Mouse (Mus musculus) forelimb bud, embryonic 11.5 days (tissue): ENCODE results near the gene Mfn2.

Source experiments
- DNase-seq: peaks from one replicate; pipeline ENCODE4 v3.0.0-alpha.2; 2012; ENCODE audit warnings: low read depth, low spot score

The Mfn2 gene

GRCm38 (mm10) chr4:147918459-147919121 lies 14.1 kb upstream of the Mfn2 start:
- peak; percentile 48 for DNase-seq

DNA sequence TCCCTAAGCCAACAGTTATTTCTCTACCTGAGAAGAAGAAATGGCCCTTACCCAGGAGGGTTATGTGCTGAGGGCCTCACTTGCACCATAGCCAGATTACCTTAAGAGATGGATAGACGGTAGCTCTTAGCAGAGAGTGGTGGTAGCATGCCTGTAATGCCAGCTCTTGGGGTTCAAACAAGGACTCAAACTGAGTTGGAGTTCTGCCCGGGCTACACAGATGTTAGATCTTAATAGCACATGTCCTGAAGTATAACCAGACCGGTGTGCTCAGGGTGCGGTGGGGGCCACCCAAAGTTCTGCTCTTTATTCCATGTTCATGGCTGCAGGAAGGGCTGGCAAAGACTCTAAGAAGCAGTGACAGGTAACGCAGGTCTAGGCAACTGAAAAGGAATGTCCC lies 5.0 kb upstream of the Mfn2 start:
- no peak for DNase-seq

DNA sequence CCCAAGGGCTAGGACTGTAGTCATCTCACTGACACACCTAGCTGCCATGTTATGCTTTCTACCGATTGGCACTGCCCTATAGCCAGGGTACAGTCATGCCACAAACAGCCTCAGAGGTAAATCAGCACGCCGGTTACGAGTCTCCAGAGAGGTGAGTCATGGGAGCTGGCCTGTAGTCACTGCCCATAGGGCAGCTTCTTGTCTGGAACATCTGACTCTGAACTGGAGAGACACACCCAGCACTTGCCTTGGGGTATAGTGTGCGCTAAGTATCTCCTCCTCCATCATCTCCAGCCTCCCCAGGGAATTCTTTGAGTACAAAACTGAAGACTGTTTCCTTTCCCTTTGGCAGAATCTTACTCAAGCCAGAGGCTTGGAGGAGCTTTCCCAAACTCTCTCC lies 1.7 kb upstream of the Mfn2 start:
- DNase-seq: no peak

GRCm38 (mm10) chr4:147905090-147905659 lies 671 bp upstream of the Mfn2 start:
- no peak for DNase-seq

DNA sequence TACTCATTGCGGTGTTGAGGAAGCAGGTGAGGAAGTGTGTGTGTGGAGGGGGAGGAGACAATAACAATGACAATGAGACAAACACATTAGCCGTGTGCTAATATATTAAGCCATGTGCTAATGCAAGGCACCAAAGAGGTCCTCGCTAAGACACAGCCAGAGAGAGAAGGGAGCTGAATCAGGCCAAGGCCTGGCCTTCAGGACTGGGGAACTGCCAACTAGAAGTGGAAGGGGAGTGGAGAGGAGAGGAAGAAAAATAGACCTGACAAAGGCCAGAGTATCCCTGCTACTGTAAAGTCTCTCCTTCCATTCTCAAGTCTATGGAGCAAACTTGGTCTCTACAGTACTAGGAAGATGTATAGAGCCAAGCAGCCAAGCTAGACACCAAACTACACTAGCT lies 903 bp downstream of the Mfn2 start:
- no peak for DNase-seq

DNA sequence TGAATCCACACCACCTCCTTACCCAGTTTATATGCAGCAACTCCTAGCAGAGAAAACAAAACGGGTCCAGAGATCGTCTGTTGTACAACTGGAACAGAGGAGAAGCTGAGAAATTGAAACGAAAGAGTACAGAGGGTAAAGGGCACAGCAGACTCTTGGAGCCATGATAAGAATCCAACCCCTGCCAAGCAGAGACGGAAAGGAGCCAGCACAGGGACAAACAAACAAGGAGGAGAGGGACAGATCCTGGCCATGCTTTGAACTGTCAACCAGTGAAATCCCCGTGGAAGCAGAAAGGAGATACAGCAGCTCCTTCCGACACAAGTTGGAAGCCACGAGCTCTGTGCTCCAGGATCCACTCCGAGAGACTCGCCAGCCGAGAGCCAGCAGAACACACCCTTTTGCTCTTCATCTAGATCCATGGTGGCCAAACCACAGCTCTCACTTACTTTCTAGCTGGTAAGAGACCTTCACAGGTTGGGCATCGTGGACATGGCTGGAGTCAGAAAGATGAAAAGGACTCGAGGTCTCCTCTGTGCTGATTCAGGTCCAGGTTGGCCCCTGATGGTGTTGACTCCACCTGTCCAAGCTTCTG lies 1.5 kb downstream of the Mfn2 start:
- no peak for DNase-seq

DNA sequence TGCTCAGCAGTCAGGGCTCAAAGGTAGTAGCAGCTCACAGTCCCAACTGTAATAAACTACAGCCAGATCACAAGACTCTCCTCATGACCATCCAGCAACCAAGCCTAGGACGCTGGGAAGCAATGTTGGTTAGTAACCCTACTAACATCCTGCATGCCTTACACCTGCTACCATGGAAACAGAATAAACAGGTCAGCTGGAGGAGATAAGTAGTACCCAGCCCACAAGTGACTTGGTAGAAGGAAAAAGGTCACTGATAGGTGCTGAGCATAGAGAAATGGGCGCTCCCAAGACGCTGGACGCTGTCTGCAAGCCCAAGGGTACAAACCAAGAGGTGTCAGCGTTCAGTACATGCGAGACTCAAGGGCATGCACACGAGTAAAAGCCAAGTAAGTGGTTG lies 4.1 kb downstream of the Mfn2 start:
- DNase-seq: no peak

- DNase-seq: no peak
Measured at GRCm38 (mm10) chr4:147897348-147897747, 7.2 kb downstream of the Mfn2 start.

DNA sequence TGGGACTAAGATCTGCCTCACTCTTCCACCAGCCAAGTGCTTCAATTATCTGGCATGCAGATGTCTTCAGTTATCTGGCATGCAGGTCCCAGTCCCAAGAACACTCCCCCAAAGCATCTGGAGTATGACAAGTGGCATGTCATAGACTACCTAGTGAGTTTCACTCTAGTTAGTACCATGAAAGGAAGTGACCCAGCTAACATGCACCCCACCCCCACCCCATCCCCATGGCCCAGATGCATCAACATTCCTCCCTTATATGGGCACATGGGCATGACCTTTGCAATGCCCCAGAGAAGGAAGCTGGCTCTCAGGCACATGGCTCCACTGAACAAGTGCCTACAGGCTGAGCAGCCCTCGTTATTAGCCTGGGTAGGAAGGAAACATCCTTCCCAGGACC lies 8.1 kb downstream of the Mfn2 start:
- no peak for DNase-seq

DNA sequence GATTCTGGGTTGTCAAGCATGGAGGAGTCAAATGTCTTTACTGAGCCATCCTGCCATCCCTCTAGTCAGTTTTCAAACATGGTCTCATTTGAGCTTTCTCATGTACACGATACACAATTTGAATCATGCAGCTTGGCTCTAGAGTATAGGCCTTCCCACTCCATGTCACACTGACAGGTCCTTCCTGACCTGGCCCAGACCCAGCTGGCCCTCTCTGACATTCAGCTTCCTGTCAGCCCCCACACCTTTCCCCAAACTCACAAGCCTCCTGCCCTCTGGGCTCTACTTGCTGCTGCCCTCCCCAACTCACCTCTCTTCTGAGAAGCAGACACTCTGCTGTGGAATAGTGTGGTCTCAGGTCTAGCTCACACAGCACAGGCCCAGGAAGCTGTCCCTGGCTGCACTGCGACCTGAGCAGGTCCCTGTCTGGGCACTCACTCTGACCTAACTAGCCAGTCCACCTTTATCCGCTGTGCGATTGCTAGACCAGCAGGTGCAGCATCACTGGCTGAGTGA lies 8.6 kb downstream of the Mfn2 start:
- no peak for DNase-seq

- no peak for DNase-seq
Measured at GRCm38 (mm10) chr4:147890341-147890740, 14.2 kb downstream of the Mfn2 start.

DNA sequence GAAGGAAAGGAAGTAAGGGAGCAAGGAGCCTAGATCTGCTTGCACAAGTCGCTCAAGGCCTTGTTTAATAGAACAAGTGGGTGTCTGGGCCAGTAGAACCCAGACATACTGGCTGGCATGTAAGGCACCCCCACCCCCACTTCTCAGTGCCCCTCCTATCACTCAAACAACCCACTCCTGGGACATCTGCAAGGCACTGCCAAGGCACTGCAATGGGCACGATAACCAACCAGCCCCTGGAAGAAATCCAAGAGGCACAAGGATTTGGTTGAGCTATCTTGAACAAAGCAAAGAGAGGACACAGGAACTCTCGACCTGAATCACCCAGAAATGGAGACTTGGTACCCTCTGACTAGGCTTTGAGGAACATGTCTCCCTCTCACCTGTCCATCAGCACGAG lies 16.3 kb downstream of the Mfn2 start:
- DNase-seq: no peak

GRCm38 (mm10) chr4:147887277-147887676 lies 17.2 kb downstream of the Mfn2 start:
- DNase-seq: no peak

DNA sequence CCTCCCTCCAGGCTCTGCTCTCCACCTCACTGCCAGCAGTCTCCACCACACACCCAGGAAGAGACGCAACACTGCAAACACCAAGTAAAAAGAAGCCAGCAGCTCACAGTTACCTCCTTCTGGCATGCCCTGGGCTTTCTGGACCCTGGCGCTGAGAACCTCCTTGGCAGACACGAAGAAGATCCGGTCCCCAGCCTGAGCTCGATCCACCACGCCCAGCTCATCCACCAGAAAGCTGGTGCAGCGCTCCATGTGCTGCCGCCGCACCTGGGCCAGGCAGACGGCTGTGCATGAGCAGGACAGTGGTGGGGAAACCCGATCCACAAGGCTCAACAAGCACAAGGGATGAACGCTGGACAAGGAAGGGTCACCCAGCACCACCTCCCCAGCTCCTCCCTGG lies 18.3 kb downstream of the Mfn2 start:
- DNase-seq: no peak

GRCm38 (mm10) chr4:147884138-147884537 lies 20.4 kb downstream of the Mfn2 start:
- no peak for DNase-seq

DNA sequence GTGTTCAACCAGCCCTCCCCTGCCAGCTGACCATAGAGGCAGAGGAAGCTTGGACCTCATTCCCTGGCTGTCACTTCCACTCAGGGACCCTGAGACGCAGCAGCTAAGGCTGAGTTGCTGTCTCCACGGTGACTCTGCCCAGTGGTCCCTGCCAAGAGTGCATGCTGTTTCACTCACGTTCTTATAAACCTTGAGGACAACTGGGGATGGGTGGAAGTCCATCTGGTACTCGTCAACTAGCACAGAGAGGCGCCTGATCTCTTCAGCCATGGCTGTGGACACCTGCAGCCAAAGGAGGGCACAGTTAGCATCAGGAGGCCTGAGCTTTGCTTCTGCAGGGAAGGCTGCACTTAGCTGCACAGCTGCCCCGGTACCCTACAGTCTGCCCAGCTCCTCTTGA lies 21.5 kb downstream of the Mfn2 start:
- DNase-seq: no peak

DNA sequence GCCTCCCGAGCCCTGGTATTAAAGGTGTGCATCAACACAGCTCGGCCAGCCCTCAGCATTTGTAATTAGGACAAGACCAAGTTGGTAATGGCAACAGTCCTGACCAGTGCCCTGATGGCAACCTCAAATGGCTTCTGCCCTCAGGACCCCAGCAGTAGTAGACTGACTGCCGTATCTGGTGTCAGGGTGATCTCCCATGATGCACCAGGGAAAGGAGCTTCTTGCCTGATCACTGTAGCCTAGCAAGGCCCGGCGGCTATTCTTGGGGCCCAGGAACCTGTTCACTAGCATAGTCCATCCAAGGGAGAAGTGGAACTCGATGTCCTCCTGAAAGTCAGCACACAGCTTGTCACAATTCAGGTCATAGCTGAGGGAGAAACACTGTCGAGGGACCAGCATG lies 22.7 kb downstream of the Mfn2 start:
- DNase-seq: no peak

GRCm38 (mm10) chr4:147879865-147880264 lies 24.6 kb downstream of the Mfn2 start:
- no peak for DNase-seq

- DNase-seq: no peak
Measured at GRCm38 (mm10) chr4:147879456-147879855, 25.0 kb downstream of the Mfn2 start.

DNA sequence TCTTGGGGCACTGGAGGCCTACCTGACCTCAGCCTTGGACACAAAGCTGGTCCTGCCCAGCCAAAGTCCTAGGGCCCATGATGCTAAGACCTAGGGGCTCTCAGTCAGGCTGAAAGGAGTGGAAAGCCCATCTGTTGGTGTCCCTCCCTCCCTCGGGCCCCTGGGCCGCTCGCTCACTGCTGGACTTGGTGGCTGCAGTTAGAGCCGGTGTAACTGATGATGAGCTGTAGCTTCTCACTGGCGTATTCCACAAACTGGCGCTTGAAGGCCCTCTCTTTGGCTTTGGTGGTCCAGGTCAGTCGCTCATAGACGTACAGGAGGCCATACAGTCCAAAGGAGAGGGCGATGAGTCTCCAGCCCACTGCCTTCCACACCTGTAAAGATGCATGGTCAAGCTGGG lies 26.0 kb downstream of the Mfn2 start:
- DNase-seq: no peak

DNA sequence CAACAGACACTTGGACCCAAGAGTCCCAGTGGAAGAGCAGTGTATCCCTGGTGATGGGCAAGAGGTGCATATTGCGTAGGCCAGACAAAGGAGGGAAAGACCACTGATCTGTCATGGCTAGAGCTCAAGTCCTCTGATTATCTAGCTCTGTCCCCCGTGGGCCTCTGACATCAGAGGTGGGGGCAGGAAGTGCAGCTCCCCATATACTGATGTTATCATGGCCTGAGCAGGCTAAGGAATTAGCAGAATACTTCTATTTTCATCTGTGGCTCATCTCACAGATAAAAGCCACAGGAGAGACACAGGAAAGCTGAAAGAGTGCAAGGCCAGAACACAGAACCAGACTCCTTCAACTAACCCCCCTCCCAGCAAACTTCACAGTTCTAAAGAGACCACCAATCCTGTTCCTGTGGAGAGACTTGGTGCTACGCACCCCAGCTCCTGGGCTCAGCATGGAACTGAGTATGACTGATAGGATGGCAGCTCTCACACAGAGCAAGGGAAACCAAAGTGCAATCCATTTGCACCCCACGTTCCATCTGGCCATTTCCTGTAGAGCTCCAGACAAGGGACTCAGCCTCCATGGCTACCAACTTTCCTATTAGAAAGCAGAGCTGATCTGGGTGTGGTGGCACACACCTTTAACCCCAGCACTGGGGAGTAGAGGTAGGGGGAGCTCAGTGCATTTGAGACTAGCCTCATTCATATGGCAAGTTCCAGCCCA lies 28.5 kb downstream of the Mfn2 start:
- no peak for DNase-seq

DNA sequence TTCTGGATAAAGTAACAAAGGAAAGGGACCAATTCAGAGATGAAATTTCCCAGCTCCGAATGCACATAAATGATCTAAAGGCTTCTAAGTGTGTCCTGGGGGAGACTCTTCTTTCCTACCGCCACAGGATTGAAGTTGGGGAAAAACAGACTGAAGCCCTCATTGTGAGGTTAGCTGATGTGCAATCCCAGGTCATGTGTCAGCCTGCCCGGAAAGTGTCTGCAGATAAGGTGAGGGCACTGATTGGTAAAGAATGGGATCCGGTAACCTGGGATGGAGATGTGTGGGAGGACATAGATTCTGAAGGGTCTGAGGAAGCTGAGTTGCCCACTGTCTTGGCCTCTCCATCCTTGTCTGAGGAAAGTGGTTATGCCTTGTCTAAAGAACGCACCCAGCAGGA lies 35.3 kb downstream of the Mfn2 start:
- no peak for DNase-seq
